Mouse (Mus musculus) kidney, postnatal 25 days (tissue): ENCODE measurements around the gene Kif22.
A peak's percentile ranks its signal among the peaks of the same experiment; 100 is the strongest.
"Not testable (repeated sequence)": the region's sequence is repeated elsewhere in the genome, so short reads cannot be mapped to it uniquely, and the experiment has no call there.

Experiments
- DNase-seq, 2 experiments: peaks; one replicate each; pipeline ENCODE4 v3.0.0; 2021; ENCODE audit warnings: mixed read lengths in 2 of 2

Kif22 gene

DNA sequence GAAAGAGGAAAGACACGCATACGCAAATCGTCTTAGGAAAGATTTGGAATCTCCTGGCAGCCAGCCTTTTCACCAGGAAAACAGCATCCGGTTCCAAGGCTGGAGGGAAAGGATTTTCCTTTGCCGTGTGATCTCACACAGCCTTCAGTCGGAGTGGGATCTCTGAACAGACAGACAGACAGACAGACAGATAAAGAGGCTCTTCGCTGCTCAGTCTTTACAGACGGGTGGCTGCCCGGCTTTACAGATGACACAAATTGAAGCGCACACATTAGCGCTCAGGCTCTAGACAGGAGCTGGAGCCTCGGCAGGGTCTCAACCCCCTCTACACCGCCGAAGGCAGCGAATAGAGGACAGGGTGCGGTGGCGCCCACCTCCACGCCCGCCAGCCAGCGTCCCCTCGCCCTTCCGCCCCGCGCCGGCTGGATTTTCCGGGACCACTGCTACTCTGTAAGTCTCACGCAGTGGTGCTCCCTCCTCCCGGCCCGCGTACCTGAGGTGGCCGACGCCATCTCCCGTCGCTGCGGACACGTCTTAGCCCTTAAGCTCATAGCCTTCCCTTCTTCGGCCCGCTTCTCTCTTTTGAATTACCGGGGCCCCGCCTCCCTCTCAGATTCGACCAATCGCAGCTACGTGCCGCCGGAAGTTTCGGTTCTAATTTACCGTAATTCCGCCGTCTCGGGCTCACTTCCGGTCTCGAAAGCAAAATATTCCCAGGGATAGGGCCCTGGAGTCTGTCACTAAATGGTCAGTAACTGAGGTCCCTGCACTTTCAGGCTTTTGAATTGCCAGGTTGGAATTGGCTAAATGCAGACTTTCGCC, at the start of gene Kif22:
Gene Kif22 (minus strand): TSS at position 621 of the 822 bp plus-strand sequence.
- peak; percentile 92 to 93 for DNase-seq

DNA sequence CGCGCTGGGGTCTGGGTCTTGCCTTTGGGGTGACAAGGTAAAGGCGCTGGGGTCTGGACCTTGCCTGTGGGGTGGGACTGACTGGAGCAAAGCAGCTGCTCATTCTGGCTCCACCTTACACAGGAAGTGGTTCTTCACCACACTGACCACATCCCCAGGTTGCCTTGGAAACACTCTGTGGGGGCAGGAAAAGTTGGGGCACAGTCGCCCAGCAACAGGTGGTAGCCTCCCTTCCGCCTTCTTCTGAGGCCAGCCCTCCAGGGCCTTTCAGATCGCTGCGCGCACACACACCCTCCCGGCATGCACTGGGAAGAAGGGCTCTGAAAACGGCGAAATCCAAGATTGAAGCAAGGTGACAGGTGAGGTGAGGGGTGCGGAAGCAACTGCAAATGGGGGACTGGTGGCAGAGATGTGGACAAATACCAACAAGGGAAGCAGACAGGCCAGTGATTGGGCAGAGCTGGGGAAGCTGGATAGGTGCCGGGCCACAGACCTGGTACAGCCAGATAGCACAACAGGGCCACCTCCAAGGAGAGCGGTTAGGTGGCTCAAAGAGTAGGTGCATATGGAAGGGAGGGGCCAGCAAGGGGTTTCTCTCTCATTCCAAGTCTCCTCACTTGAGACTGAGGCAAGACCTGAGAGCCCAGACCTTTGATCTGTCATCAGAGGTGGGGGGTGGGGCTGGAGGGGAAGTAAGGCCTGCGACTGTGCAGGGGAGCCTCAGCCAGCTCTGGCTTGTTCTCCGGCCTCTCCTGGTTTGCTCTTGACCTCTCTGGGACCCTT, 49.0 kb upstream of the Kif22 start, which contains the start of gene AI467606:
Gene AI467606 (plus strand): TSS at position 246 of the 783 bp plus-strand sequence.
- DNase-seq: peak; percentile 27 to 68

DNA sequence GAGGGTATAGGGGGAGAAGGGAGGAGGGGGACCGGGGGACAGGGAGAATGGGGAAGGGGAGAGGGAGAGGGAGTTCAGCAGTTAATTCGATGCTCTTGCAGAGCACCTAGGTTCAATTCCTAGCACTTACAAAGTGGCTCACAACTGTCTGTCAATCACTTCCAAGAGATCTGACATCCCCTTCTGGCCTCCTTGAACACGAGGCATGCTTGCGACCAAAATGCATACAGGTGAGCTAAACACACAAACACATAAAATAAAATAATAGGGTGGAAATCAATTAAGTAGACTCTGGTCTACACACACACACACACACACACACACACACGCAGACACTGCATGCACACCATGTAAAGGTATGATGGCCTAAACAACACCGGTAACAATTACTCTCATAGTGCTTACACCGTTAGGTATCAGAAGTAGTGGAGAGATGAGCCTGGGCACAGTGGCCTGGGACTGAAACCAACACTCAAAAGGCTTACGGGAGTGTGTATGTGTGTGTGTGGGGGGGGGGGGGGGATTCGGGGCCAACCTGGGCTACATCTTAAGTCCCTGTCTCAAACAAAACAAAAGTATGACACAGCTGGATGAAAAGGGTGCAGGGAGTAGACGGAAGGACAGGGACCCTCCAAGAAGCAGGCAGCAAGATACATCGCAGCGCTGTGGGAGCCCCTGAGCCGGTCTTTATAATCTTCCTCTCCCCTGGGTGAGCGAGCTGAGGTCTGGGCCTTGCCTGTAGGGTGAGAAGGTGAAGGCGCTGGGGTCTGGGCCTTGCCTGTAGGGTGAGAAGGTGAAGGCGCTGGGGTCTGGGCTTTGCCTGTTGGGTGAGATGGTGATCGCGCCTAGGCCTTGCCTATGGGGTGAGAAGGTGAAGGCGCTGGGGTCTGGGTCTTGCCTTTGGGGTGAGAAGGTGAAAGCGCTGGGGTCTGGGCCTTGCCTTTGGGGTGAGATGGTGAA, 48.2 kb upstream of the Kif22 start:
- no peak for DNase-seq

DNA sequence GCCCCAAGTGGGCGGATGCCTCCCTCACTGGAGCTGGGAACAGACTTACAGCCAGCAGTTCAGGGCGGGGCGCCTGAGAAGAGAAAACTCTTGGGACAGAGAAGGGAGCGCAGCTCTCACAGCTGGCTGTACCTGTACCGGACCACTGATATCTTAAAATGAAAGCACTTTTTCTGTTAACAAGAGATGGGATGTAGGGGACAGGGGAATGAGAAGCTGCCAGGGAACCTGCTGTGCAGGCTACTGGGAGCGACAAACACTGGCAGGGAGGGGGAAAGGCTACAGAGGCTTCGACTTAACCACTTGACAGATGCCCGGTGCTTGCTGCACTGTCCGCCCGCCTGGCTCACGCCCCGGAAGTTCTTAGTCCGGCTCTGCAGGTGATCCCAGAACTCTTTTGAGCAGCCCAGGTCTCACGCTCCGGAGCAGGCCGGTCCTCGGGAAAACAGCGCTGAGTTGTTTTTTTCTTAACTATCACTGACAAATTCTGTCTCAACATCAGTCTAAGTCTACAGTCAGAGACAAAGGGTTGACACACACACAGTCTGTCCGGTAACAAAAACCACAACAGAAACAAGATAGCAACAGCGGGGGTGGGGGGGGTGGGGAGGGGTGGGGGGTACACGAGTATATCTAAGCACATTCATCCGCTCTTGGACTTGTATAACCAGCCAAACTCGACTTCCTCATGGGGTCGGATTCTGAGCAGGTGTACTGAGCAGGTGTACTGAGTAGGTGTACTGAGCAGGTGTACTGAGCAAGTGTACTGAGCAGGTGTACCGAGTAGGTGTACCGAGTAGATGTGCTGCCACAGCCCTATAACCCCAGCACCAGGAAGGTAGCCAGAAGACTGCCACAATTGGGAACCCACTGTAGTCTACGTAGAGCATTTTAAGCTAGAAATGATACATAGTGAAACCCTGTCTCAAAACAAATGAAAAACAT, 46.9 kb upstream of the Kif22 start:
- DNase-seq: peak; percentile 33 to 63

DNA sequence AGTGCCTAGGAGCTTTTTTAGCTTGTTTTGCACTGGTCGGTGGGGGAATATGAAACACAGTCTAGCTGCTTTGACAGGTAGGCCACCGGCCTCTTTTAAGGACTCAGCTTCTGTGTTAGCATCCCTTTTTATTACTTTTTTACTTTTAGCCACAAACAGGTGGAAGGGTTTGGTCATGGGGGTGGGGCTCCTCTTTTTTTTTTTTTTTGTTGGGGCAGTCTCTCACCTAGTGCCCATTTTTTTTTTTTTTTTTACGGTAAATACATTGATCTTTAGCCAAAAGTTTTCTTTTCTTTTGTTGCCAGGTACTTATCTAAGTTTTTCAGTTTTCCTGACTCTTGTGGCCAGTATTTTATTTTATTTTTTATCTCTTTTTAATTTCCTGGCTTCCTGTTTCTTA, 45.8 kb upstream of the Kif22 start:
- no peak for DNase-seq

DNA sequence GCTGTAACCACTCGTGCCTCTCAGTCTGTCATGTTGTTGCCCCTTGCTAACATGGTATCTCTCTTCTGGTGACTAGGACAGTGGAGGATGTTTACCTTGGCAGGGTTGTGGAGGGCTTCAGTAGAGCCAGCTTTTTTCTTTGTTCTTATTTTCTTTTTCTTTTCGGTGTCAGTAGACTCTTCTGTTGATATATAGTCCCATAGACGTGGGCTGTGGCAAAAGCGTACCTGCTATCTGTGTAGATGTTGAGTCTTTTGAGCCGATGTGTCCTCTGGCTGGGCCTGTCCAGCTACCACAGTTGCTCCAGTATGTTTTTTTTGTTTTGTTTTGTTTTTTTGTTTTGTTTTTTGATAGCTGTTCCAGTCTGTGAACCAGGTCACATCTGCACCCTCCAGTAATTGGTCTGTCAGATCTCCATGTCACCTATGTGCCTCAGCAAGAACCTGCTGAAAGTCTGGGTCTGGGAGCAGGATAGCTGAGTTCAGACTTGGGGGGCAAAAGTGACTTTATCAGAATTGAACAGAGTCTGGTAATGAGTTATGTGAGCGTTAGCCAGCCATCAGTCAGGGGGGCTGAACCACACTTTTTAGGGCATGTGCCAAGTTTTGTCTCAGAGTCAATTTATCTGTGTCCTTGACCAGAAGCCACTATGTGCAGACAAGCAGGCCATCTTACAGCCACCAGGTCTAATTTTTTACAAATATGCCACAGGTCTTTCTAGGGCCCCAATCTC, 45.2 kb upstream of the Kif22 start, which contains the start of gene Zg16:
Gene Zg16 (minus strand): TSS at position 51 of the 733 bp plus-strand sequence.
- not testable (repeated sequence) for DNase-seq

DNA sequence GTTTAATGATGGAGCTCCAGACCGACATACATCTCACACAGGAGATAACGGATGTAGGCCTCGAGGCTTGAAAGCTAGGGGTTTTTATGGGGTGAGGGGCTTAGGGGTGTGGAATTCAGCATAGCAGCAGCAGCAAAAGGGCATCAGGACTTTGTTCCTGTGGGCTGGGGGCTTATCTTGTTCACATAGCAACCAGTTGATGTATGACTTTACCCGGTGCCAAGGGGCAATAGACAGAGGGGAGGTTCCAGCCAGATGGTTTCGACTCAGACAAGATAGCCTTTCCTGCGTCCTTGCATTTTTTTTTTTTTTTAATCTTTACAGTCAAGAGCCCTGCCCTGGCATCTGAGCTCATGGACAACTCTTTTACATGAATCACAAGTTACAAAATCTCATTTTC, 43.5 kb upstream of the Kif22 start:
- DNase-seq: not testable (repeated sequence)

DNA sequence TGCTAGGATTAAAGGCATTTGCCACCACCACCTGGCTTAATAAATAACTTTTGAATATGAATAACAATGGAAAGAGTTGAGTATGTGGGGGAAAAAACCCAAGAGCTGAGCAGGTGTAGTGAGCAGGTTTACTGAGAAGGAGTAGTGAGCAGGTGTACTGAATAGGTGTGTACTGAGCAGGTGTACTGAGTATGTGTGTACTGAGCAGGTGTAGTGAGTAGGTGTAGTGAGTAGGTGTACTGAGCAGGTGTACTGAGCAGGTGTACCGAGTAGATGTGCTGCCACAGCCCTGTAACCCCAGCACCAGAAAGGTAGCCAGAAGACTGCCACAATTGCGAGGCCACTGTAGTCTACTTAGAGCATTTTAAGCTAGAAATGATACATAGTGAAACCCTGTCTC, 42.5 kb upstream of the Kif22 start:
- DNase-seq: no peak

DNA sequence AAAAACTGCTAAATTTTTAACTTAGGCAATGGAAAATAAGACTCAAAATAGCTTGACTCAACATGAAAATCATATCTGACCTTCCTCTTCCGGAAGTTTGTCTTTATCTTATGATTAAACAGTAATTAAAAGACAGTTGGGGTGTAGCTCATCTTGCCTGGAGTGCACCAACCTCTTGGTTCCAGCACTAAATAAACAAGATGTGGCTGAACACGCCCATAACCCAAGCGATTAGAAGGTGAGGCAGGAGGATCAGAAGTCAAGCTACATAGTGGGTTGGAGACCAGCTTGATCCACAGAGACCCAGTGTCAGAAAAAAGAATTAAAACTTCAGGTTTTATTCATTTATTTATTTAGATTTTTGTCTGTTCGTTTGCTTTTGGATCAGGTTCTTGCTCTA, 41.4 kb upstream of the Kif22 start:
- DNase-seq: no peak

DNA sequence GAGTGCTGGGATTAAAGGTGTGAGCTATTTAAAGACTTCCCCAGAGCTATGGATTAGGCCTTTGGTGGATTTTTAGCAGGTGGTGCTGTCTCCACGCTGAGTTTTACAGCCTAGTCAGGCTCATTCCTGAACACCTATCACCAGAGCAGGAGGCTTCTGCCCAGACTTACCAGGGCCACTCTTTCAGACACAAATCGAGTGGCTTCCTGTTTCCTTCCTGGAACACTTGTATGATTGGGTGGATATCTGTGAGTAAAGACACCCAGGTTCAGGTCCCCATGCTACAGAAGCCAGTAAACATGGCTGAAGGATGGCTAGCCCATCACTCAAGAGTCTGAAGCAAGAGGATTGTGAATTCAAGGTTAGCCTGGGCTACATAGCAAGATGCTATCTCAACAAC, 40.7 kb upstream of the Kif22 start:
- no peak for DNase-seq

DNA sequence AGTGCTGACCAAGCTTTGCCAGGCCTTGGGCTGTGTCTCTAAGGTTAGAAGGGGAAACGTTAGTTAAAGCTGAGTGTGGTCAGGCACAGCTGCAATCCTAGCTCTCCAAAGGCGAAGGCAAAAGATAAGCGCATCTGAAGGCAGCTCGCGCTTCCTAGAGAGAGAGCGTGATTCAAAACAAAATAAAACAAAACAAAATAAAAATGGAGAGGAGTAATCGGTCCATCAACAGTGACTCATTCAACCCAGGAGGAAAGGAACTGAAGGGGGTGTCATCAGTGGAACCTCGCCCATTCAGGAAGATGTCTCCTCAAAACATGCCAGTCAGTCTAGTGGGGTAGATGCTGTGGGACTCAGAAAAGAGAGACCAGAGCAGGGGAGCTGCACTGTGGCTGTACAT, 40.0 kb upstream of the Kif22 start:
- no peak for DNase-seq

DNA sequence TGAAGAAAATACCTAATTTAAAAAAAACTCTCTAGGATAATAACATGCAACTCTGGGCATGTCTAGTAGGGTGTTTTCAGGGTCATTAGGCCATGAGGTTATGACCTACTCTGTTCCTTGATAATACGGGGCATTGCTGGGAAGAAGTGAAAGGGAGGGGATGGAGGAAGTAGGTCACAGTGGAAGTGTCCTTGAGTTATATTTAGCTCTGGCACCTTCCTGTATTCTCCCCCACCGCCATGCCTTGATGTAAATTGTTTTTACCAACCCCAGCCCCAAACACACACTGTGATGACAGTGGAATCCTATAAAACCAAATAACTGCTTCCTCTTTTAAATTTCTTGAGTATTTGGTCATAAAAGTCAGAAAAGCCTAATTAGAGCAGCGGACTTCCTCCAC, 37.8 kb upstream of the Kif22 start:
- DNase-seq: no peak

DNA sequence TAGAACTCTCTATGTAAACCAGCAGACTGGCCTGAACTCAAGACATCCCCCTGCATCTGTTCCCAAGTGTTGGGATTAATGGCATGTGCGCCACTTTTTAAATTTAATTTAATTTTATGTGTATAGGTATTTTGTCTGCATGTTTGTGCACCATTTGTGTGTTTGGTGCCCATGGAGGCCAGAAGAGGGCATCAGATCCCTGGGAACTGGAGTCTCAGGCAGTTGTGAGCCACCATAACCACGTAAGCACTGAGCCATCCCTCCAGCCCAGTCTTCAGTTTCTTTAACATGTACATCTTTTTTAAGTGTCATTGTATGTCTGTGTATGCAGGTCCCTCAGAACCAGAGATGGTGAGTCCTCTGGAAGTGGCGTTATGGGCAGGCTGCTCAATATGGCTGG, 35.4 kb upstream of the Kif22 start:
- no peak for DNase-seq

DNA sequence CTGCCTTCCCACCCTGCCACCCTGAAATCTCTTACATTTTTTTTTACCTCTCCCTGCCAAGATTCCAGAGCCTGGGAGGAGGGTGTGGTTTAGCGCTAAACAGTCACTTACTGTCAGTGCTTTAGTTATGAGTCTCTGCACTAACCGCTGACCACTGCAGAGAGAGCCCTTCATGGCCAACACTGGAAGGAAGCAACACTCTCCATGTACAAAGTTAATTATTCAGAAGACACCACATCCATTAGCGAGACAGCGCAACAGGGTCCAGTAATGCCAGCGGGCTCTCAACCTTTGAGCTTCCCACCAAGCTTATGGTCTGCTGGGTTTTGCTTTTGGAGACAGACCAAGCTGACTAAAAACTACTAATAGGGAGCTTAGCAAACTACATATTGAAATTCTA, 33.9 kb upstream of the Kif22 start:
- DNase-seq: peak; percentile 48 to 81

DNA sequence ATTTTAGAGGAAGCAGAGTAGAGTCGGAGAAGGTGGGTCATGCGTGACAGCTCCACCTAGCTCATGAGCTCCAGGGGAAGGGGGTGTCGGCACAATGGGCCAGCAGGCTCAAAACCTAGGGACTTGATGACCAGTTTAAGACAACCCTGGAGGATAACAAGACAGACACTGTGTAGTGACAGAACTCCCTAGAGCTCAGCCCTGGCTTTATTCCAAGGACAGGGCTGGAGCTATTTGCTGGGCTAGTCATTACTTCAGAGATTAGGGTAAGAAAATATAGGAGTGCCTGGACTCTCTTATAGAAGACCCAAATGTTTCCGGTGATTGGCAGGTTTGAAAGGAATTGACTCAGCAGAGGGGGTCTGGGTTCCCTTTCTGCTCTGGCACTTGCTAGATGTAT, 30.9 kb upstream of the Kif22 start:
- no peak for DNase-seq

DNA sequence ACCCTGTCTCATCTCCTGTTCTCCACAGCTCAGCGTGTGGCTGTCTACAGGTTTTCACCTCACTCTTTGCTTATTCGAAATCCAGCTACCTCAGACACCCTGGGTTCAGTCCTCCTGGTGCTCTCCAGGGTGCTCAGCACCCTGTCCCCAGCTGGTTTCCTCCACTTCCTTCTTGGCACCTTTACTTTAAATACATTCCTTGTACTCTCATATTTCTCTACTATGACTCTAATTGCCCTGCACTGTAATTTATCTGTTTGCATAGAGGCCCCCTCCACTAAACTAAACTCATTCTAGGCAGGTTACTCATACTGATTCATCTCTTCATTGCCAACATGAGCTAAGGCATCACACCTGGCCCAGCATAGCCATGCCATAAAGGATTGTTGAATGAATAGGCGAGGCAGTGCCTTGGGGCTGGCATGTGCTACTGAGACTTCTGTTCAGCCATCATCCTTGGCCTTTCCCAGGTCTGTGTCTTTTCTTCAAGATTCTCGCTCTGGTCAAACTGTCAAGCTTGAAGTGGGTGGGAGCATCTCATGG, 28.7 kb upstream of the Kif22 start:
- no peak for DNase-seq

DNA sequence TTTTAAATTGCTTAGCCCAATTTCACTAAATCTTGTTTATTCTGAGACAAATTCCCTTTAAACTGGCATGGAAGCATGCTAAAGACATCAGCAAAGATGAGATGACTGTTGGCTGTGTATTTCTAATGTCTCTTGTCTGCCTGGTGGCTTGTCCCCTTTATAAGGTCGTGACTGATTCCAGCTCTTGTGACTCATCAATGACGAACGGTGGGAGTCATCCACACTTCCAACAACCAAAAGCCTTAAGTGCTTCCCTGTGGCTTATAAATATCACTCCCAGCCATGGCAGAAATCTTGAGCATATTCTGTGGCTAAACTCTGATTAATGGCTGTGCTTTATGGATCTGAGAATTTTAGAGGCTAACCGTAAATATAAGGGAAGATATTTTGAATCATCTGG, 24.0 kb upstream of the Kif22 start:
- DNase-seq: no peak

DNA sequence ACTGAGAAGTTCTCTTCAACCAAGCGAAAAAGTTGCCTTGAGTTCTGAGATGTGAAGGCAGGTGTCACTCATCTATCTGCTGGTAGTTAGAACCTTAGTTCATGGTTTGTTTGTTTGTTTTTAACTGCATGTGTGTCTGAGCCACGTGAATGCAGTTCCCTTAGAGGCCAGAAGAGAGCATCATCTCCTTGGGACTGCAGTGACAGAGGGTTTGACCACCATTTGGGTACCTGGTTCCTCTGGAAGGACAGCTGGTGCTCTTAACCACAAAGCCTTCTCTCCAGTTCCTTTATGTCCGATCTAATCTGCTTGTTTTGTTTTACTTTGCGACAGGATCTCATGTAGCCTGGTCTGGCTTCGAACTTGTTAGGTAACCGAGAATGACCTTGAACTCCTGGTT, 23.3 kb upstream of the Kif22 start:
- no peak for DNase-seq

DNA sequence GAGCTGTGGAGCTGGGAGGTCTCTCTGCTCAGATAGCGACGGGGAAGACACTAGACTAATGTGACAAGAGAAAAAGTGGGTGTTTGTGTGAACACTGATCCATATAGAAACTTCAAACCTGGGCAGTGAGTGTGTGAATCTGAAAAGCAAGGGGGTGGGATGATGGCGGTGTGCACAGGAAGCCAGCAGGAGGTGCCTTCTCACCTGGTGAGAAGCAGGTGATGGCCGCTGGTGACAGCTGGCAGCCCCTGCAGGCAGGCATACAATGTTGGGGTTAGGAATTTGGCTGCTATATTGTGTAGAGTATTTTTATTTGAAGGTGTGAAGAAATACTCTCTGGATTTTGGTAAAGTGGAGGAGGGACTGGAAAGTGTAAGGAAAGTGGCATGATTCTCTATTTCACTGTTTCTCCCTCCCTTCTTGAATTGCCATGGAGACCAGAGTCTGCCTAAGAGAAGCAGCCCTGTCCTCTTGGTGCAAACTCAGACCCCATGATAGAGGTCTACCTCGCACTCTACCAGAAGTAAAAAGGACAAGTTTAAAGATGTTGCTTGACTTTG, 12.8 kb upstream of the Kif22 start:
- DNase-seq: no peak

DNA sequence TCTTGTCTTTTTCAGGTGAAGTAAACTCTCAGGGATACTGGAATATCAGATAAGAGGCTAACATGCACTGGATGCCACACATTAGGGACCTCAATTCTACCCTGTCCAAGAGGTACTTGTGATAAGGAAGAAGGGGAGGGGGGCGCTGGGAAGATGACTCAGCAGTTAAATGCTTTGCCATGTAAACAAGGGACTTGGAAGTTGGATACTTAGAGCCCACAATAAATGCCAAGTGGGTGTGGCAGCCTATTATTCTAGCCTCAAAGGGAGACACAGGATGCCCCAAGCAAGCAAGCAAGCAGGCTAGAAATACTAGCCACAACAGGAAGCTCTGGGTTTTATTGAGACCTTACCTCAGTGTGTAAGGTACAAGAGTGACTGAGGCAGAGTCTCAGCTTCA, 11.0 kb downstream of the Kif22 start:
- peak in 1 of 2 experiments; percentile 26 for DNase-seq
